Mouse (Mus musculus) telencephalon, adult 2 months (tissue): ENCODE data around the gene Olfr1110.
"Not testable (repeated sequence)": the region's sequence is repeated elsewhere in the genome, so short reads cannot be mapped to it uniquely, and the experiment has no call there.

Experiments used
- DNase-seq: peaks from one replicate; pipeline ENCODE4 v3.0.0-alpha.2; 2011; ENCODE audit warnings: low read depth, low spot score

Gene Olfr1110

DNA sequence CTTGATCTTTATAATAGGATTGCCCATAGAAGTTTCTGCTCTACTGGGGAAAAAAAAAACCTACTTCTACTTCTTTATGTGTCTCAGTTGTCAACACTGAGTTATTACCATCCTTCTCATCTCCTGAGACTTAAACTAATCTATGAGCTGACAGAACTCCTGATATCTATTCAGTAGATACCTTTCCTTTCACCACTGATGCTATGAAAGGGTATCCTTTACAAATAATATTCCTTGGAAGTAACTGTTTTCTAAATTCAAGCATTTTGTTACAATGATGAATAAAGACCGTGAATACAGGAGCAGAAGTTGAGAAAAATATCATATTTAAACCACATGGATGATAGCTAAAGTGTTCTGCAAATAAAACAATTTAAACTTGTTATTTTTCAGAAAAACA lies at the start of gene Olfr1110:
Olfr1110 (minus strand) TSS at position 101 of the 400 bp plus-strand sequence.
- DNase-seq, result no peak

DNA sequence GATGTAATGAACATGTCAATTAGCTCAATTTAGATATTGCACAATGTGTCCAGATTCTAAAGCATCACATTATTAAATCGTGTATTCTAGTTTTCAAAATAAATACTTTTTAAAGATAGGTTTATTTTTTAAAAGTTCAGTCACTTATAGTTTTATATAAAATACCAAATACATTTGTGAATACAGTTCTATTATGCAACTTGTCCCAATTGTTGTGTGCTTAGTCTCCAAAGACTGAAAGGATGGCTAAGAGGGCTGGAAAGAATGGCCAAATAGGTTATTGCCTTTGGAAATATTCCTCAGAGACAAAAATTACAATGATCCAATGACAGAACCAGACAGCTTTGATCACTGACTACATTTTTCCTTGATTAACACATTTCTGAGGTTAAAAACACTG lies 47.4 kb upstream of the Olfr1110 start, which contains the start of gene Olfr1112:
Olfr1112 (plus strand) TSS at position 301 of the 400 bp plus-strand sequence.
- no peak for DNase-seq

- DNase-seq, result not testable (repeated sequence)
Measured at GRCm38 (mm10) chr2:87167731-87168130, 27.6 kb upstream of the Olfr1110 start.

DNA sequence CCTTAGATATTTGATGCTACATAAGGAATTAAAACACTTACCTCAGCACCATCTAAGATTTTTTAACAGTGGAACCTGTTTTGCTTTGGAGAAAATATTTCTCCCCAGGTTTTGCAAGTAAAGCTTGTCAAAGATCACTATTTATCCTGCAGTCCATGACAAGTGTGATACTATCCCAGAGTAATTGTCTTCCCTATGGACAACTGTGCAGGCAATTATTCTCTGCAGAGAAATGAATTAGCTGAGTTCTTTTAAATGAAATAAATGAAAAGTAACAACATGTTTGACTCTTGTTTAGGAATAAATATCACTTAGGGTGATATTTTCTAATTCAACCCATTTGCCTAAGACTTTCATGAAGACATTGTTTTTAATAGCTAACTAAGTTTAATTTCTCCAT lies 12.4 kb upstream of the Olfr1110 start, which contains the start of gene Olfr1111:
Olfr1111 (minus strand) TSS at position 101 of the 400 bp plus-strand sequence.
- DNase-seq, result no peak

GRCm38 (mm10) chr2:87114467-87114866 lies 25.6 kb downstream of the Olfr1110 start, which contains the start of gene Olfr259:
Olfr259 (minus strand) TSS chr2:87114567.
- DNase-seq, result no peak

GRCm38 (mm10) chr2:87095908-87096307 lies 44.2 kb downstream of the Olfr1110 start, which contains the start of gene Olfr1109:
Olfr1109 (minus strand) TSS chr2:87096008.
- no peak for DNase-seq
